Mouse (Mus musculus) intestine, postnatal 0 days (tissue): Measurements from ENCODE around the gene Pla2r1. TPM values are rescaled to one million over a fixed set of nuclear protein-coding genes. Genes with fewer than 3 reads are reported as not detected.

ENCODE experiments used
- ATAC-seq: fragments of 200-750 bp; cut with Nextera tagmentation; 2 replicates; pipeline ENCODE4 v1.8.0; 2017; ENCODE audit warnings: mild to moderate bottlenecking, moderate TSS enrichment, moderate library complexity
- H3K27ac ChIP-seq: fragments of 300-500 bp; sonication (generic); 2 replicates; pipeline ENCODE4 v1.5.1; 2014; ENCODE audit warnings: mild to moderate bottlenecking, low read depth, low read length, moderate library complexity
- H3K27me3 ChIP-seq: fragments of 300-500 bp; sonication (generic); replicated peaks from 2 replicates; pipeline ENCODE4 v1.6.1; 2014; ENCODE audit warnings: low read length, mixed read lengths; ENCODE audit not compliant: control insufficient read depth, insufficient read depth
- H3K36me3 ChIP-seq: fragments of 300-500 bp; sonication (generic); 2 replicates; pipeline ENCODE4 v1.6.1; 2014; ENCODE audit warnings: mild to moderate bottlenecking, moderate library complexity; ENCODE audit not compliant: control insufficient read depth, insufficient read depth
- H3K4me1 ChIP-seq: fragments of 300-500 bp; sonication (generic); replicated peaks from 2 replicates; pipeline ENCODE4 v1.6.1; 2014; ENCODE audit warnings: antibody characterized with exemption, low read length, mixed read lengths; ENCODE audit not compliant: control insufficient read depth, insufficient read depth
- H3K4me2 ChIP-seq: fragments of 300-500 bp; sonication (generic); replicated peaks from 2 replicates; pipeline ENCODE4 v1.6.1; 2014; ENCODE audit warnings: low read depth, mild to moderate bottlenecking, moderate library complexity
- H3K4me3 ChIP-seq: fragments of 300-500 bp; sonication (generic); 2 replicates; pipeline ENCODE4 v1.5.1; 2014; ENCODE audit warnings: low read depth, low read length
- H3K9ac ChIP-seq: fragments of 300-500 bp; sonication (generic); 2 replicates; pipeline ENCODE4 v1.6.1; 2014; ENCODE audit warnings: mild to moderate bottlenecking, low read depth, low read length
- H3K9me3 ChIP-seq: fragments of 300-500 bp; sonication (generic); 2 replicates; pipeline ENCODE4 v1.6.1; 2016; ENCODE audit warnings: mixed run types; ENCODE audit not compliant: control insufficient read depth
- CTCF ChIP-seq: sonication (generic); IDR thresholded peaks from 2 replicates; pipeline ENCODE4 v1.5.1; 2016; ENCODE audit warnings: low read depth, mild to moderate bottlenecking, control low read depth, antibody characterized with exemption, moderate library complexity
- WGBS: fragments of 180-500 bp; shearing (Covaris S2); extraction: QIAGEN DNeasy Blood & Tissue Kit; methylation state at CpG from one replicate; pipeline ENCODE4 v1.1.7; 2014; 5-methylcytosine and 5-hydroxymethylcytosine counted together
- polyA plus RNA-seq: library from polyadenylated mRNA; unstranded; fragments of >200 nt; fragmentation: Nextera tagmentation; extraction: Ambion mirVana; gene quantifications from 2 replicates; pipeline ENCODE4 v1.2.1, GENCODE M21; 2015

The Pla2r1 gene
- polyA plus RNA-seq, 1 experiment from 2014 or later: 0.96 TPM

GRCm38 (mm10) chr2:60468901-60469770 lies 84.0 kb downstream of the Pla2r1 start:
- H3K9me3 ChIP-seq: no peaks in the 10 kb centered on the region
- no peaks in the 10 kb centered on the region for H3K4me1 ChIP-seq
- H3K4me3 ChIP-seq: no peak overlapping the region
- WGBS: 73% methylated on average over 11 of the region's 11 CpGs
- no peak overlapping the region for H3K4me2 ChIP-seq
- no peak overlapping the region for H3K9ac ChIP-seq
- H3K27me3 ChIP-seq: no peaks in the 10 kb centered on the region
- no peak overlapping the region for H3K27ac ChIP-seq
- ATAC-seq: no peak
- no peaks in the 10 kb centered on the region for H3K36me3 ChIP-seq
- no peak for TF ChIP-seq CTCF

- Histone ChIP-seq H3K4me1 (no peaks in the 10 kb centered on the region), H3K9ac (no peak overlapping the region), H3K9me3 (no peaks in the 10 kb centered on the region), H3K4me3 (no peak overlapping the region), H3K4me2 (no peak overlapping the region), H3K36me3 (no peaks in the 10 kb centered on the region), H3K27me3 (no peaks in the 10 kb centered on the region), H3K27ac (no peak overlapping the region)
- WGBS: 95% methylated on average over 7 of the region's 7 CpGs
- ATAC-seq: no peak
- no peak for TF ChIP-seq CTCF
Measured at GRCm38 (mm10) chr2:60452376-60452775, 100.7 kb downstream of the Pla2r1 start.

GRCm38 (mm10) chr2:60451119-60451773 lies 101.9 kb downstream of the Pla2r1 start:
- Histone ChIP-seq H3K27ac (peak overlapping the region; percentile 35), H3K9ac (no peak overlapping the region), H3K27me3 (no peaks in the 10 kb centered on the region), H3K4me3 (no peak overlapping the region), H3K9me3 (no peaks in the 10 kb centered on the region), H3K36me3 (no peaks in the 10 kb centered on the region), H3K4me1 (no peaks in the 10 kb centered on the region), H3K4me2 (no peak overlapping the region)
- WGBS: 51% methylated on average over 3 of the region's 3 CpGs
- no peak for TF ChIP-seq CTCF
- ATAC-seq: no peak

GRCm38 (mm10) chr2:60449732-60450131 lies 103.4 kb downstream of the Pla2r1 start:
- H3K9me3 ChIP-seq: no peaks in the 10 kb centered on the region
- no peak overlapping the region for H3K4me3 ChIP-seq
- no peaks in the 10 kb centered on the region for H3K4me1 ChIP-seq
- no peak overlapping the region for H3K4me2 ChIP-seq
- 36% methylated on average over 6 of the region's 6 CpGs for WGBS
- TF ChIP-seq CTCF: no peak
- H3K27me3 ChIP-seq: no peaks in the 10 kb centered on the region
- H3K36me3 ChIP-seq: no peaks in the 10 kb centered on the region
- no peak for ATAC-seq
- no peak overlapping the region for H3K9ac ChIP-seq
- no peak overlapping the region for H3K27ac ChIP-seq

- Histone ChIP-seq H3K4me2 (no peak overlapping the region), H3K9me3 (no peaks in the 10 kb centered on the region), H3K36me3 (no peaks in the 10 kb centered on the region), H3K9ac (no peak overlapping the region), H3K27me3 (no peaks in the 10 kb centered on the region), H3K27ac (no peak overlapping the region), H3K4me3 (no peak overlapping the region), H3K4me1 (no peaks in the 10 kb centered on the region)
- TF ChIP-seq CTCF: no peak
- WGBS: 57% methylated on average over 9 of the region's 9 CpGs
- no peak for ATAC-seq
Measured at GRCm38 (mm10) chr2:60444711-60445509, 108.2 kb downstream of the Pla2r1 start.

GRCm38 (mm10) chr2:60443279-60443678 lies 109.8 kb downstream of the Pla2r1 start:
- Histone ChIP-seq H3K36me3 (no peaks in the 10 kb centered on the region), H3K9ac (no peak overlapping the region), H3K4me2 (no peak overlapping the region), H3K4me3 (no peak overlapping the region), H3K27me3 (no peaks in the 10 kb centered on the region), H3K4me1 (no peaks in the 10 kb centered on the region), H3K27ac (no peak overlapping the region), H3K9me3 (no peaks in the 10 kb centered on the region)
- TF ChIP-seq CTCF: peak; percentile 32
- 93% methylated on average over 7 of the region's 7 CpGs for WGBS
- ATAC-seq: no peak
